Mouse (Mus musculus) intestine, postnatal 0 days (tissue): ENCODE measurements around the gene Pmm2. TPM values are rescaled to one million over a fixed set of nuclear protein-coding genes. Genes with fewer than 3 reads are reported as not detected.

ENCODE experiments used
- ATAC-seq: fragments of 200-750 bp; cut with Nextera tagmentation; 2 replicates; pipeline ENCODE4 v1.8.0; 2017; ENCODE audit warnings: mild to moderate bottlenecking, moderate TSS enrichment, moderate library complexity
- H3K27ac ChIP-seq: fragments of 300-500 bp; sonication (generic); 2 replicates; pipeline ENCODE4 v1.5.1; 2014; ENCODE audit warnings: mild to moderate bottlenecking, low read depth, low read length, moderate library complexity
- H3K27me3 ChIP-seq: fragments of 300-500 bp; sonication (generic); replicated peaks from 2 replicates; pipeline ENCODE4 v1.6.1; 2014; ENCODE audit warnings: low read length, mixed read lengths; ENCODE audit not compliant: control insufficient read depth, insufficient read depth
- H3K36me3 ChIP-seq: fragments of 300-500 bp; sonication (generic); 2 replicates; pipeline ENCODE4 v1.6.1; 2014; ENCODE audit warnings: mild to moderate bottlenecking, moderate library complexity; ENCODE audit not compliant: control insufficient read depth, insufficient read depth
- H3K4me1 ChIP-seq: fragments of 300-500 bp; sonication (generic); replicated peaks from 2 replicates; pipeline ENCODE4 v1.6.1; 2014; ENCODE audit warnings: antibody characterized with exemption, low read length, mixed read lengths; ENCODE audit not compliant: control insufficient read depth, insufficient read depth
- H3K4me2 ChIP-seq: fragments of 300-500 bp; sonication (generic); replicated peaks from 2 replicates; pipeline ENCODE4 v1.6.1; 2014; ENCODE audit warnings: low read depth, mild to moderate bottlenecking, moderate library complexity
- H3K4me3 ChIP-seq: fragments of 300-500 bp; sonication (generic); 2 replicates; pipeline ENCODE4 v1.5.1; 2014; ENCODE audit warnings: low read depth, low read length
- H3K9ac ChIP-seq: fragments of 300-500 bp; sonication (generic); 2 replicates; pipeline ENCODE4 v1.6.1; 2014; ENCODE audit warnings: mild to moderate bottlenecking, low read depth, low read length
- H3K9me3 ChIP-seq: fragments of 300-500 bp; sonication (generic); 2 replicates; pipeline ENCODE4 v1.6.1; 2016; ENCODE audit warnings: mixed run types; ENCODE audit not compliant: control insufficient read depth
- CTCF ChIP-seq: sonication (generic); IDR thresholded peaks from 2 replicates; pipeline ENCODE4 v1.5.1; 2016; ENCODE audit warnings: low read depth, mild to moderate bottlenecking, control low read depth, antibody characterized with exemption, moderate library complexity
- WGBS: fragments of 180-500 bp; shearing (Covaris S2); extraction: QIAGEN DNeasy Blood & Tissue Kit; methylation state at CpG from one replicate; pipeline ENCODE4 v1.1.7; 2014; 5-methylcytosine and 5-hydroxymethylcytosine counted together
- polyA plus RNA-seq: library from polyadenylated mRNA; unstranded; fragments of >200 nt; fragmentation: Nextera tagmentation; extraction: Ambion mirVana; gene quantifications from 2 replicates; pipeline ENCODE4 v1.2.1, GENCODE M21; 2015

The Pmm2 gene
- polyA plus RNA-seq, 1 experiment from 2014 or later, result 116 TPM

GRCm38 (mm10) chr16:8650007-8650406 is 12.5 kb downstream of the Pmm2 start:
- no peak for TF ChIP-seq CTCF
- Histone ChIP-seq H3K4me1 (no peaks in the 10 kb centered on the region), H3K27me3 (no peaks in the 10 kb centered on the region), H3K36me3 (peaks cover 98% of the 10 kb centered on the region), H3K4me2 (no peak overlapping the region), H3K9ac (no peak overlapping the region), H3K4me3 (no peak overlapping the region), H3K27ac (no peak overlapping the region), H3K9me3 (no peaks in the 10 kb centered on the region)
- 89% methylated on average over 3 of the region's 3 CpGs for WGBS
- no peak for ATAC-seq

- ATAC-seq, result no peak
- no peak overlapping the region for H3K27ac ChIP-seq
- no peak overlapping the region for H3K9ac ChIP-seq
- 82% methylated on average over 6 of the region's 6 CpGs for WGBS
- TF ChIP-seq CTCF, result no peak
- no peak overlapping the region for H3K4me2 ChIP-seq
- H3K4me3 ChIP-seq, result no peak overlapping the region
- H3K27me3 ChIP-seq, result no peaks in the 10 kb centered on the region
- H3K36me3 ChIP-seq, result peaks cover 91% of the 10 kb centered on the region
- no peaks in the 10 kb centered on the region for H3K4me1 ChIP-seq
- no peaks in the 10 kb centered on the region for H3K9me3 ChIP-seq
Measured at GRCm38 (mm10) chr16:8655108-8655507, 17.6 kb downstream of the Pmm2 start.

GRCm38 (mm10) chr16:8655599-8655998 is 18.1 kb downstream of the Pmm2 start:
- no peaks in the 10 kb centered on the region for H3K9me3 ChIP-seq
- H3K9ac ChIP-seq, result no peak overlapping the region
- peak; percentile 44; the same call in 1 of the 2 replicates for TF ChIP-seq CTCF
- no peak overlapping the region for H3K27ac ChIP-seq
- ATAC-seq, result 0 out of 2 replicates have a peak, but pooled peaks have one; percentile 28
- H3K27me3 ChIP-seq, result no peaks in the 10 kb centered on the region
- H3K36me3 ChIP-seq, result peaks cover 90% of the 10 kb centered on the region
- no peaks in the 10 kb centered on the region for H3K4me1 ChIP-seq
- WGBS, result 79% methylated on average over 9 of the region's 9 CpGs
- H3K4me2 ChIP-seq, result no peak overlapping the region
- no peak overlapping the region for H3K4me3 ChIP-seq

- no peaks in the 10 kb centered on the region for H3K4me1 ChIP-seq
- 85% methylated on average over 2 of the region's 2 CpGs for WGBS
Measured at GRCm38 (mm10) chr16:8656256-8656655, 18.8 kb downstream of the Pmm2 start.

GRCm38 (mm10) chr16:8658349-8658748 is 20.9 kb downstream of the Pmm2 start:
- H3K27ac ChIP-seq, result no peak overlapping the region
- H3K4me2 ChIP-seq, result no peak overlapping the region
- ATAC-seq, result no peak
- peaks cover 81% of the 10 kb centered on the region for H3K36me3 ChIP-seq
- H3K4me1 ChIP-seq, result no peaks in the 10 kb centered on the region
- no peak for TF ChIP-seq CTCF
- 89% methylated on average over 4 of the region's 4 CpGs for WGBS
- no peaks in the 10 kb centered on the region for H3K27me3 ChIP-seq
- no peak overlapping the region for H3K9ac ChIP-seq
- H3K4me3 ChIP-seq, result no peak overlapping the region
- H3K9me3 ChIP-seq, result no peaks in the 10 kb centered on the region

More at GRCm38 (mm10) chr16:8656256-8656655, 18.8 kb downstream of the Pmm2 start:
- Histone ChIP-seq H3K27ac (no peak overlapping the region), H3K4me2 (no peak overlapping the region), H3K9me3 (no peaks in the 10 kb centered on the region), H3K27me3 (no peaks in the 10 kb centered on the region), H3K36me3 (peaks cover 84% of the 10 kb centered on the region), H3K9ac (no peak overlapping the region), H3K4me3 (no peak overlapping the region)
- no peak for TF ChIP-seq CTCF
- no peak for ATAC-seq

- Histone ChIP-seq H3K27ac (no peak overlapping the region), H3K9ac (no peak overlapping the region), H3K27me3 (no peaks in the 10 kb centered on the region), H3K4me2 (no peak overlapping the region), H3K36me3 (peaks cover 81% of the 10 kb centered on the region), H3K4me1 (no peaks in the 10 kb centered on the region), H3K4me3 (no peak overlapping the region), H3K9me3 (no peaks in the 10 kb centered on the region)
- 95% methylated on average over 4 of the region's 4 CpGs for WGBS
- ATAC-seq, result no peak
- no peak for TF ChIP-seq CTCF
Measured at GRCm38 (mm10) chr16:8658764-8659163, 21.3 kb downstream of the Pmm2 start.

- H3K4me3 ChIP-seq, result no peak overlapping the region
- WGBS, result 70% methylated on average over 2 of the region's 2 CpGs
- no peak overlapping the region for H3K9ac ChIP-seq
- H3K36me3 ChIP-seq, result peaks cover 41% of the 10 kb centered on the region
- H3K9me3 ChIP-seq, result no peaks in the 10 kb centered on the region
- TF ChIP-seq CTCF, result no peak
- H3K4me2 ChIP-seq, result no peak overlapping the region
- H3K4me1 ChIP-seq, result peaks cover 7% of the 10 kb centered on the region; the same call in 1 of the 2 replicates
- no peak for ATAC-seq
- H3K27ac ChIP-seq, result no peak overlapping the region
- H3K27me3 ChIP-seq, result no peaks in the 10 kb centered on the region
Measured at GRCm38 (mm10) chr16:8663022-8663421, 25.5 kb downstream of the Pmm2 start.
